In genomic region chr1:59592359-59592758, GRCm38 (mm10) we compare ENCODE assay signal across 8 mouse cellular contexts.
DNase-seq lines count a peak whose midpoint lies in the region; ATAC-seq and TF ChIP-seq lines count a peak whose summit lies in the region.

No protein-coding gene starts in this region.

- intact Hi-C loops in left cerebral cortex, postnatal 25 days (cut with DNase I) = no loop called here

- H3K36me3 ChIP-seq in lung, postnatal 0 days (ENCODE audit: insufficient read depth, low read length) = no peaks in the 10 kb centered on the region

- peak overlapping the region; percentile 51; the same call in 1 of the 2 replicates for H3K27ac ChIP-seq in lung, postnatal 0 days (ENCODE audit: low read length)

- no peak for TF ChIP-seq CTCF in lung, postnatal 0 days (IDR thresholded peaks at IDR 0.05)

- H3K9me3 ChIP-seq in lung, postnatal 0 days (ENCODE audit: low read length) = no peaks in the 10 kb centered on the region

- no peak for ATAC-seq in lung, postnatal 0 days

- no peak for TF ChIP-seq EP300 in lung, postnatal 0 days (IDR thresholded peaks at IDR 0.05)

- DNase-seq in embryo, embryonic 9.5 days (ENCODE audit: extremely low spot score) = peak; percentile 31
- no peak for DNase-seq in embryo, embryonic 11 days
- peak; percentile 33 for DNase-seq in lung, postnatal 0 days (ENCODE audit: low spot score)
- DNase-seq in lung, postnatal 10 days = no peak
- DNase-seq in left cerebral cortex, postnatal 25 days (ENCODE audit: low spot score in 2 of 2) = peak; percentile 19 to 76
- DNase-seq in retina, embryonic 14.5 days (ENCODE audit: low spot score) = peak; percentile 50
- no peak for DNase-seq in T-cell, adult 2 months (ENCODE audit: low spot score)
- no peak for DNase-seq in kidney, postnatal 14 days

- no peaks in the 10 kb centered on the region for H3K27me3 ChIP-seq in lung, postnatal 0 days (replicated peaks; ENCODE audit: insufficient read depth, low read length)

- H3K4me3 ChIP-seq in lung, postnatal 0 days (ENCODE audit: low read depth, low read length) = peak overlapping the region; percentile 5; the same call in 1 of the 2 replicates

- no peak overlapping the region for H3K9ac ChIP-seq in lung, postnatal 0 days (replicated peaks; ENCODE audit: low read depth)

- WGBS in lung, postnatal 0 days = 20% methylated on average over 10 of the region's 10 CpGs

- peak overlapping the region; percentile 42 for H3K4me2 ChIP-seq in lung, postnatal 0 days (replicated peaks; ENCODE audit: low read depth, low read length)

- peaks cover 4% of the 10 kb centered on the region; the same call in 1 of the 2 replicates for H3K4me1 ChIP-seq in lung, postnatal 0 days (ENCODE audit: insufficient read depth, low read depth, low read length)

Comparison
In these comparisons a context has a peak if more than half of its experiments do, and no peak if none do; other contexts are left out.
1. DNase-seq: peak in embryo, embryonic 9.5 days (single experiment), lung, postnatal 0 days (single experiment), left cerebral cortex, postnatal 25 days (2 of 2) and retina, embryonic 14.5 days (single experiment); none in embryo, embryonic 11 days (single experiment), lung, postnatal 10 days (single experiment), T-cell, adult 2 months (single experiment) and kidney, postnatal 14 days (single experiment).